ENCODE assay signal across 9 mouse cellular contexts in the genomic region with DNA sequence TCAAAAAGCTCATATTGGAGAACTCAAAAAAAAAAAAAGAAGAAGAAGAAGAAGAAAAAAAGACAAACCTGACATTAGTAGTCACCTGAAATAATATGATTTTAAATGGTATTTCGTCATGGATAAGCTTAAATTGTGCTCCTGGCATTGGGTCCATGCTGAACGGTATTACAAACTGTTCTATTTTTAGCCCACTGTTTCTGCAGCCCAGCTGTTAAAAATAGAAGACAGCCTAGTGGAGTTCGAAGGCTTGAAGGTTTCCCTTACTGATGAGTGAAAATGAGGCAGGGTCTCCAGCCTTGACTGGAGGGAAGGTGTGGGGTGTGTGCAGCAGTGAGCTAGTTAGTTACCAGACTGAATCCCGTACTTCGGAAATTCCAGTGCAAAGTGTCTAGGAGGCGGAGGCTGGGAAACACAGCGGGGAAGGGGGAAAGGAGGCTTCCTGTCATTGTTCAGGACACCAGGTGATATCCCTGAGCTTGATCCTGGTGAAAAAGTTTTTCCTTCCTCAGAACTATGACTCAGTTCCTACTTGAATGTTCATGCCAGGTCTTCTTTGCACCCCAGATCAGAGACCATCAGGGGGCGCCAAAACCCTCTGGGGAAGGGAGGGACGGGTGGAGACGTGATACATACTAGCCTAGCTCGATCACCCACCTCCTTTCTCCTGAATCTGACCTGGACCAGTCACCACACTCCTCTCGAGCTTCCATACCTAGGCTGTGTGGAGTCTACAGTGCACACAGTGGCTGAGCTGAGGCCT.
DNase-seq lines count a peak whose midpoint lies in the region; ATAC-seq and TF ChIP-seq lines count a peak whose summit lies in the region.
"Had no signal": no experiment of that assay in that cellular context is flagged by ENCODE, and none has a peak within 500 bp of the region (broad histone marks: within the 10 kb centered on the region; RNA-seq: fewer than 3 reads in every experiment).

No protein-coding gene starts in this region.

- H3K9me3 ChIP-seq in G1E (replicated peaks): no peaks in the 10 kb centered on the region
- H3K9me3 ChIP-seq in heart, embryonic 10.5 days: no peaks in the 10 kb centered on the region
- H3K9me3 ChIP-seq: hindbrain, embryonic 15.5 days had no signal

- H3K36me3 ChIP-seq in G1E (replicated peaks): no peaks in the 10 kb centered on the region
- no peaks in the 10 kb centered on the region for H3K36me3 ChIP-seq in heart, embryonic 10.5 days
- no peaks in the 10 kb centered on the region for H3K36me3 ChIP-seq in small intestine, adult 2 months (ENCODE audit: control insufficient read depth, insufficient read depth, low read length)
- H3K36me3 ChIP-seq: hindbrain, embryonic 15.5 days had no signal

- TF ChIP-seq CTCF in G1E (IDR thresholded peaks at IDR 0.05; ENCODE audit: low read depth, low read length): no peak
- peak; percentile 53; the same call in 1 of the 2 replicates for TF ChIP-seq CTCF in small intestine, adult 2 months (IDR thresholded peaks at IDR 0.05; ENCODE audit: extremely low read depth, insufficient read length, insufficient replicate concordance, low read depth, low read length)

- no peak overlapping the region for H3K4me3 ChIP-seq in G1E (ENCODE audit: low read depth, low read length)
- peak overlapping the region; percentile 43; the same call in 1 of the 2 replicates for H3K4me3 ChIP-seq in heart, embryonic 10.5 days
- H3K4me3 ChIP-seq in small intestine, adult 2 months (ENCODE audit: low read depth, low read length): peak overlapping the region; percentile 19
- H3K4me3 ChIP-seq: hindbrain, embryonic 15.5 days had no signal

- peak; percentile 74 for DNase-seq in 3T3-L1 (ENCODE audit: low read depth, low spot score)
- DNase-seq in G1E (ENCODE audit: low spot score): peak; percentile 26
- peak; percentile 53 for DNase-seq in embryo, embryonic 10 days (ENCODE audit: low spot score)
- peak; percentile 79 for DNase-seq in heart, embryonic 10.5 days (ENCODE audit: low spot score)
- peak; percentile 80 for DNase-seq in kidney, postnatal 14 days
- DNase-seq in lung, postnatal 14 days: peak; percentile 82
- peak; percentile 6 for DNase-seq in yolk sac, embryonic 10.5 days (ENCODE audit: low spot score)

- no peak for TF ChIP-seq POLR2A in small intestine, adult 2 months (IDR thresholded peaks at IDR 0.05; ENCODE audit: low read depth, low read length)

- 0 out of 2 replicates have a peak, but pooled peaks cover 5% of the 10 kb centered on the region for H3K27me3 ChIP-seq in G1E (ENCODE audit: insufficient read depth, low read length)
- no peaks in the 10 kb centered on the region for H3K27me3 ChIP-seq in heart, embryonic 10.5 days (ENCODE audit: insufficient read depth, poor library complexity, severe bottlenecking)
- H3K27me3 ChIP-seq in small intestine, adult 2 months (ENCODE audit: control insufficient read depth, insufficient read depth, low read length): no peaks in the 10 kb centered on the region
- H3K27me3 ChIP-seq: hindbrain, embryonic 15.5 days had no signal

- peak overlapping the region; percentile 86 for H3K27ac ChIP-seq in heart, embryonic 10.5 days
- H3K27ac ChIP-seq in small intestine, adult 2 months (ENCODE audit: insufficient read depth, low read depth, low read length): no peak overlapping the region; the same call in 1 of the 2 replicates
- H3K27ac ChIP-seq: hindbrain, embryonic 15.5 days had no signal

- ATAC-seq in G1E (ENCODE audit: extremely low read depth, insufficient number of reproducible peaks, low FRiP score, poor library complexity, severe bottlenecking): no peak

- peaks cover 14% of the 10 kb centered on the region; the same call in 1 of the 2 replicates for H3K4me1 ChIP-seq in G1E (ENCODE audit: insufficient read depth, low read depth, low read length)
- H3K4me1 ChIP-seq in heart, embryonic 10.5 days: peaks cover 21% of the 10 kb centered on the region
- no peaks in the 10 kb centered on the region; the same call in 1 of the 2 replicates for H3K4me1 ChIP-seq in small intestine, adult 2 months (ENCODE audit: control insufficient read depth, insufficient read depth, insufficient read length, low read length)
- H3K4me1 ChIP-seq: hindbrain, embryonic 15.5 days had no signal

- WGBS in heart, embryonic 10.5 days: 18% methylated on average over 12 of the region's 12 CpGs
- WGBS in small intestine, adult 2 months: 38% methylated on average over 12 of the region's 12 CpGs

Comparison
In these comparisons a context has a peak if more than half of its experiments do, and no peak if none do; other contexts are left out.
1. DNase-seq: peak in every context shown above with its lines; median percentile 82 in lung, postnatal 14 days; 80 in kidney, postnatal 14 days; 79 in heart, embryonic 10.5 days; 74 in 3T3-L1; 53 in embryo, embryonic 10 days; 26 in G1E; 6 in yolk sac, embryonic 10.5 days.